Mouse (Mus musculus): Measurements from ENCODE around the gene Six4.
"Not testable (repeated sequence)": the region's sequence is repeated elsewhere in the genome, so short reads cannot be mapped to it uniquely, and the experiment has no call there.

The Six4 gene

DNA sequence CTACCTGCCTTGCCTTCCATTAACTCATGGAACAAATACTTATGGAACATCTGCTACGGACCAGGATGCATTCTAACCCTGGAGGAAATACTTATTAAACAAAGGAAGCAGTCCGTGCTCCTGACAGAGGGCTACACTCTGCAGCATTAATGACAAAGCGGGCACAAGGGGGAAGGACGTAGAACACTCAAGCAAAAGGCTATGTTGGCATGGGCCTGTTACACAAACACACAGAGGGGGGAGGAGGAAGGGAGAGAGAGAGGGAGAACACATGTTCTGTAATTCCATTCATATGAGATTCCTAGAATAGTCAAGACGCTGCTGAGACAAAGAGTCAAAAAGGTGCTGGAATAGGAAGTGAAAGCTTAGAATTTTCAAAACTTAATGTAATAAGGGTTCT is 24.8 kb downstream of the Six4 start:
- DNase-seq (ENCODE audit: low spot score) = no peak

DNA sequence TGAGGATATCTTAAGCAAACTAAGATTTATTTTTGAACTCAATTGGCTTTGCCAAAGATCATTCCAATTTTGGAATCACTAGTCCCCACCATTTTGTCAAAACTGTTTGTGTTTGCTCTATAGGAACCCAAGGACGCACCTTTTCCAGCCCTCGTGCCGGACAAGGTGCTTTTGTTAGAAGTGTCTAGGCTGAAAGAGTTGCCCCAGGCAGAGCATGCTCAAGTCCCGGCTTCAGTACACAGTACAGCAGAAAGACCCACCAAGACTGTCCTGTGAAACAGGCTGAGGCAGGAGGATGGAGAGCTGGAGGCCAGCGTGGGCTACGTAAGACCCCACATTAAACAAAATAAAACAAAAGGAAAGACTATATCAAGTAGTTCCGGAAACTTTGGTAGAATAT is 26.2 kb downstream of the Six4 start:
- DNase-seq (ENCODE audit: low spot score) = no peak

DNA sequence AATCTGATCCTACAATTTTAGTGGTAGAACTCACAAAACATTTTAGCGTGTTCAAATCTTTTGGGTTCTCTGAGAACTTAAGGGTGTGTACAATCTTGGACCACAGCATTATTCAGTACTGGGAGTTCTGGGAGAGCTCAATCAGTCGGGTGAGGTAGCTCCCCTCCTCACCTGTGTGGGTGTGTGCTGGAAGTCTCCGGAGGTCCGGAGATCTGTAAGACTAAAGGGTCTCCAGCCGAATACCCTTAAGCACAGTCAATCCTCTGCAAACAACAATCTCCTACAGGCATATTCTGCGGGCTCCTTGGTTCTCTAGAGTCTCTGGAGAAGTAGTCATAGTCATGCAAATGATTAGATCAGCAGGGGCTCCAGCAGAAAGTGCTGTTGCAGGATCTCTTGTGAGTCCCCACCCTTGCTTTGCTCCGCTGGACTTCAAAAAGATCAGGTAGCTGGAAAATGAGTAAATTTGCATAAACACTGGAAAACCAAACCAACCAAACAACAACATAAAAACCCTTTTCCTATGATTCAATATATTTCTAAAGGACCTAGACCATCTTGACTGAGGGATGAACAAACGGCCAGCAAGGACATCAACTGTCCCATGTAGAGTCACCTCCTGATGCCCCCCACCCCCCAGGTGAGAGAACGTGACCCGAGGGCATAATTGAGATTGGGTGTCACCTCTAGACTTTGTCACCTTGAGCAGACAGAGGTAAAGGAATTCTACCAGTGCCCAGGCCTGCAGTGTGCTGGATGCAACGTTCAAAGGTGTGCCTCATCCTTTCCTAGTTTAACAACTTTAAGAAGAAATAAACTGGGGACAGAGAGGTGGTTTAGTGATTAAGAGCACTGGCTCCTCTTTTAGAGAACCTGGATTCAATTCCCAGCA is 27.3 kb downstream of the Six4 start:
- DNase-seq (ENCODE audit: low spot score) = no peak

DNA sequence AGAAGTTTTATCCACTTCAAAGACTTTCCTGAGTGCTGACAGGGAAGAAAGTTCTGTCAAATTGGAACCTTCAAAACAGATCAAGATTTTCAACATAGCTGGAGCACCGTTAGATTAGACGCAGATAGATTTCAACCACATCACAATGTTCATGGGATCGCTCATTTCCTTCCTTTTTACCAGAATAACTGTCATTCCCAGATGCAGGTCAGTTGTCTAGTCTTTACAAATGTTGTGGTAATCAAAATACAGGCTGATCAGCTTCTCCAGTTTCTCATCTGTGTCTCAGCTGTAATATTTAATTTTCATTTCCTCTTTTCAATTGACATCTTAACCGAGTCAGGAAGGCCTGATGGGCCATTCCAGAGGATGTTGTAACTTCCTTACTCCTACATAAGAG is 29.5 kb downstream of the Six4 start:
- no peak for DNase-seq (ENCODE audit: low spot score)

DNA sequence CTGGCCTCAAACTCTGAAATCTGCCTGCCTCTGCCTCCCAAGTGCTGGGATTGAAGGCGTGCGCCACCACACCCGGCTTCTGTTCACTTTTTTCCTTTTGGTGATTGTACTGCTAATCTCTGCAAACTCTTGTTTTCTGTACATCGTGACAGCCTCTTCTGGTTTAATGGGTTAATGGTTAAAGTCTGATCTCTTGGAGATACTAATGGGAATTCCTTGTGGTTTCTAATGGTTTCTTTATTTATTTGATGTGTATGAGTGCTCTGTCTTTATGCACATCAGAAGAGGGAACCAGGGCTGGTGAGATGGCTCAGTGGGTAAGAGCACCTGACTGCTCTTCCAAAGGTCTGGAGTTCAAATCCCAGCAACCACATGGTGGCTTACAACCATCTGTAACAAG is 31.4 kb downstream of the Six4 start:
- DNase-seq (ENCODE audit: low spot score) = not testable (repeated sequence)

DNA sequence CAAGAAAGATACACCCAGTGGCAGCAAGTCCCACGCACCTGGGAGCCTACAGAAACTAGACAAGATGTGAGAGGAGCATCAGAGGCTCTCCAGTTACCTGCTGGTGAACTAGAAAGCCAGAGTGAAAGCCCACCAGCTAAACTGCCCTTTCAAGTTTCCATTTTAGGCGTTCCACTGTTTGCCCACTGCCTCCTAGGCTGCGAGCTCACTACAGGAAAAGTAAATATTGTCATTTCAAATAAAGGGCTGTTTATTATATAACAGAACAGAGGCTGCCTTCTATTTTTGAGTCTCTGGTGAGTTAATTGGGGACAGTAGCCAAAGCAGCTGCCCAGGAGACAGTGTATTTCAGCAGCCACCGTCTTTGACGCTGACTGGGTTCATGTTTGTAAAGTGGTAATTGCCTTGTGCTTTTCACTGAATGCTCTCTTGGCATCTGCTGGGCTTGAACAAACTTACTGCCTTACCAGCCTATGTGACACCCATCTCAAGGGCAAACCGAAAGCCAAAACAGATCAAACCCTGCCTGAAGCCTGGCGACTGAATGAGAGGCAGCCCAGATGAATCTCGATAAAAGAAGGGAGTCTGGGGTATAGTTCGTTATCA is 52.3 kb downstream of the Six4 start:
- DNase-seq (ENCODE audit: low spot score) = no peak

DNA sequence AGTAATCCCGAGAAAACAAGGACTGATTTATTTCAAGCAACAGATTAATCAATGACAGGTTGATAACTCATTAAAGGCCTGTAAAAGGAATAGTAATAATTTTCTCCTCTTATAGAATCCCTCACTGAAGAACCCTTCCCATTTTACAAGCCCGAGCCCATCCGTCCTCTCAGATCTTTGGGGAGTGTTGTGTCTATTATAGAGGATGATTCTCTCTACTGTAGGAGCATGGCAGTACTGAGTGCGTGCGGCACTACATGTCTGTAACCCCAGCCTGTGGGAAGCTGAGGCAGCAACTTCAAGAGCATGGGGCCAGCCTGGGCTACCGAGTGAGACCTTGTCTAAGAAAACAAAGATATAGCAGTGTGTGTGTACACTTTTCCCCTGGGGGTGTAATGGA is 55.8 kb downstream of the Six4 start:
- DNase-seq (ENCODE audit: low spot score) = no peak

DNA sequence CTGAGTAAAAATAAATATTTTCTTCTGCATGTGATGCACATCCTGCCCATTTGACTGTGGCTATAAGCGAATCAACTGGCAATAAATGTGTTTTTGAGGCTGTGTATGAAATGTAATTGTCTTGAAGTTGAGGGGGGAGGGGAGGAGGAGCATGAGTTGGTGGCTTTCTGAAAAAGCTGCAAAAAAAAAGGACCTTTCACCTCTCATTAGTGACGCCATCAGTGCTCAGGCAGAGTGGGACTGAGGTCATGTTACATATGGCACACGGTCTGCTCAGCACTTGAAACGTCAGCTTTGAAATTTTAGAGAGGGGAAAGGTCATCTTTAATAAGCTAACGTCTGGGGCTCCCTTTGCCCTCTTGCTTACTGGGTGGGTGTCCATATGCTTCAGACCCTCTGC is 57.8 kb downstream of the Six4 start:
- DNase-seq (ENCODE audit: low spot score) = no peak

DNA sequence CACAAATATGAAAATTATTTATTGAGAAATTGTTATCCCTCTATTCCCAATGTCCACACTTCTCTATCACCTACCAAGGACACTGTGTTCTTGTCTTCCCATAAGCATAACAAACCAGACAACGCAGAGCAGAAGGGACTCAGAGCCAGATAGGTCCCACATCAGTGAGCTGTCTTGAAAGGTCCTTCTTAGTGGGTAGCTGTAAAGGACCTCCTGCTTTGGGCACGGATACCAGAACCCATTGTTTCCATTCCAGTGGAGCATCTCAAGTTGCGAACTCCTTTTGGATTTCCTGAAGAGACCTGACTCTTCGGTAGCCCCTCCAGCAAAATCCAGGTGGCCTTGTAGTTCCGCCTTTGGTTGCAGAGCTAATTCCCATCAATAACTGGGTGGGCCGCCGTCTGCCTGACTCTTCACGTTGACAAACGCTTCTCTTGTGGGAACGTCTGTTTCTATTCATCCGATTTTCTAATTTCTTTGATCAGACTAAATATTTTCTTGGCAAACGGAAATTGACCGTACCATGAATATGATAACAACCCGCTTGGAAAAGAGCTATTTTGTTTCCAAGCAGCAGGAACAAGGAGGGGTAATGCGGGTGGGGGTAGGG is 58.6 kb downstream of the Six4 start:
- no peak for DNase-seq (ENCODE audit: low spot score)

DNA sequence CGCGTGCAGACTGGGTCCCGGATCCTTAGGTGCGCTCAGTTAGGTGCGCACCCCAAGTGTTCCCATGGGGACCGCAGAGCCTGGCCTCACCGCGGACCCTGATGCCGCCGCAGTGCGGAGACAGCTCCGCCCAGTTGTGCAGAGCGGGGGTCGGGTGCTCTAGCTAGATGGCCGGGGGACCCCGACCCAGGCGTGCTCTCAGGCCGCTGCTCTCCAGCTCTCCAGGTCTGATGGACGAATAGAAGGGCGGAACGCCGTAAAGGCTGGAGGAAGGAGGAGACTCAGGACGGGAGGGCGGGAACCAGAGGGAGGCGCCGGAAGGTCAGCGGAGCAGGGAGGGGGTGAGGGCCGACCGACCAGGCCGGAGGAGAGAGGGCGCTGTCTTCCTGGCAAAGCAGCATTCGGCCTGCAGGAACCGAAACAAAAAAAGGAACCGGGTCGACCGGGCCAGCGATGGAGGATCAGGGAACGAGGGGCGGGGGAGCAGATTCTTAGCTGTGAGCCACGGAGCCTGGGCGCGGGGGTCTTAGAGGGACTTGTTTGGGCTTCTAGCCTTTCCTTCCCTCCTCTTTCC is 59.5 kb downstream of the Six4 start, which contains the start of gene Six1:
Gene Six1, minus strand, starts transcription at position 220 of the 574 bp plus-strand sequence.
- DNase-seq (ENCODE audit: low spot score) = peak; percentile 39

DNA sequence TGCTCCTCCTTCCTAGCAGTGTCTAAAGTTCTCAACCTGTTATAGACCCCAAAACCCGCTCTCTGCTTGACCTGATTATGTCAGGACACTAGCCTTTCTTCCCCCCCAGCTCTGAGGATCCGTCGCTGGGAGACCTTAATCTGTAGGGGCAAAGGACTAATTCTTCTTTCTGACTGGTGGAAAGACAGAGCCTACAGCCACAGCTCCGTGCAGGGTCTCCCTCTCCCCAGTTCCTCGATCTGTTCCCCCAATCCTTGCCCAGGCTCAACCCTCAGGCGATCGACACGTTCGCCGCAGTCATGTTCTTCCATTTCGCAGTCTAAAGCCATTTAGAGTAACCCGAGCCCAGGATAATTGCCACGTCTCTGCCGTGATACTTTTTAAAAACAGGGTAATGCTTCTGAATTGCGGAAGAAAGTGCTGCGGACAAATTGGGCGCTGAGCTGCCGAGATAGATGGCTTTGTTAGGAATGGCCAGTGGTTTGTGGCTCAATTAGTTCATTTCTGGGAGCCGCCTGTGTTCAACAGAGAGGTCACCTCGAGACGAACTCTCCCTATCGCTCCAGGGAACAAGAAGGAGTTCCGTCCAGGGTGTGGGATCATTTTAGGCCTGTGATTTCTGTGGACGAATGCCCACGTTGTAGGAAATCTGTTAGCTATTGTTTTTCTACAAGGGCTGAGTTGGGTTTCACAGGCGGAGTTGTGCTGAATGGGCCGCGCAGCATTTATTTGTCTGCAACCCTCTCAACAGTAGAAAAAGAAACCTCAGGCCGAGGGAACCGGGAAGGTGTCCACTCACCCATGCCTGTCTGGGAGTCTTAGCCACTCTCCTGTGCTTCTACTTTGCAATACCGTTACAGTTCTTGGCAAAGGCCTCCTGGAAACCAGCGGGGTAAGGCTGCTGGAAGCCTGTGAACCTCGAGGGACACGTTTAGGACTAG is 60.3 kb downstream of the Six4 start:
- DNase-seq (ENCODE audit: low spot score) = no peak

DNA sequence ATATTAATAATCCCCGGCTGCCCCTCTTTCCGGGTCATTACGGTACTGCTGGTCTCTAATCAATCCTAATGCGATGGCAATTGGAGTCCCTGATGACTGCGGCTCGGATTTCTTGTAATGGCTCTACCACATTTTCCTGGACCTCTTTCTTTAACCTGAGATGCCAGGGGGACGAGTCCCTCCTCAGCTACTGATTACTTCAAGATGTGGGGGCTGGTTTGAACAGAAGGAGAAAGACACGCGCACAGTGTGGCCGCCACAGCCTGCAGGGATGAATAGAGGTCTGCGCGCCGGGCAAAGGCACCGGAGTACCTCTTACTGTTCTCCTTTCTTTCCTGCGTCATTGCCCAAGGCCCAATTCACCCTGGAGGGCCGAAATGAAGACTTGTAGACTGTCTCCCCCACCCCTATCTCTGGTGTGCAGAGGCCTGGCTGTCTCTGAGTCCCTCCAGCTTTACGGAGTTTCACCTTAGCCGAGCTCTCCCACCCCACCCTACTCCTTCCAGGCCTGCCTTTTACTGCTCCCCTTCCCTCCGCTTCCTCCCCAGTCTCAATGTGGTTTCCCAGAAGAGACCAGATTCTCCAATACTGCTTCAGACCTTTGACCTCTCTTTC is 61.1 kb downstream of the Six4 start:
- DNase-seq (ENCODE audit: low spot score) = no peak

DNA sequence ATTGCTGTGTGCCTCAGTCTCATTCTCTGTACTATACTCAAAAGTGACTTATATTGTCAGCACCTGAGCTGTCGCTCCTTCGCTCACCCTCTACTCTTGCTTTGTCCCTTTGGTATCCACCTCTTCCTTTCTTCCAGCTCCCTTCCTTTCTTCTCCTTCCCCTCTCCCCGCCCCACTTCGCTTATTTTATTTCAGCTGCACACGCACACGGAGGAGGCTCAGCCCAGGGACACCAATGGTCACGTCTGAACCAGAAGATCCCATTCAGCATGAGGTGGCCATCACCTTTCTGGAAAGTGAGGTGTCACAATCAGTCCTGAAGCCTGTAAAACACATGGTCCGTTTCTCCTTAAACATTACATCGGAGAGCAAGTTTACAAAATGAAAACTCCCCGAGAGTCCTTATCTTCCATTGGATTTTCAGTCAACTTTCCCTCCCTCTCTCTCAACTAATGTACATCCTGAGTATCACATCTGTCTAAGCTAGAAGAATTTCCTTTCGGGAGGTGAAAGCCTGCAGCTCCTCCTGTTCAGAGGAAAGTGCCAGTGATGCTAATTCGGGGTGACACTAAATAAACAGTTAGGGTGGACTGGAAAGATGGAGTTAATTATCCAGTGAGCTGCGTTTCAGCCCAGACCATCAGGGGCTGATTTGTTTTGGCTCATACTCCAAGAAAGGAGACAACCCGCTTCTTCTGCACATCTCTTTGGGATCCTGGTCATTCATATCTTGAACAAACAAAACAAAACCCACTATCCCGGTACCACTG is 62.3 kb downstream of the Six4 start:
- no peak for DNase-seq (ENCODE audit: low spot score)

DNA sequence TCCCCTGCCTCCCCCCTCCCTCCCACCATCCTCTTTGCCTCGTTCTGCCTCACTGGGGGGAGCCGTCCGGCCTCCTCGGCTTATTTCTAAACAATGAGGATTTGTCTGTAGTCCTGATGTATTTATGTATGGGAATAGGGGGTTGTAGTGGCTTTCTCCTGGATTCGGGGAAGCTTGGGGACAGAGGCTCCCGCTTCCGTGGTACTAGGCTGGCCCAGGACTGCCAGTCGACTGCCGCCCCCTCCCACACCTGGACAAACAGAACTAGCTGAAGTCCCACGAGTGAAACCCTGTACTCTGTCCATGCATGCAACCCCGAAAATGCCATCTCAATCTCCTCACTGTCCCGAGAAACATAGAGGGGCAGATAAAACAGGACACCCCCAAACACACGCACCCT is 63.0 kb downstream of the Six4 start:
- no peak for DNase-seq (ENCODE audit: low spot score)

Measured in layer of hippocampus, adult 11-12 months (tissue).